Mouse (Mus musculus) left cerebral cortex, postnatal 25 days (tissue): Measurements from ENCODE around the gene Sema5a. TPM values are rescaled to one million over a fixed set of nuclear protein-coding genes. Genes with fewer than 3 reads are reported as not detected.

Source experiments
- DNase-seq, 2 experiments: peaks; one replicate each; pipeline ENCODE4 v3.0.0; 2022; ENCODE audit warnings: low spot score in 2 of 2, mixed read lengths in 1 of 2
- intact Hi-C: fragments of 180-260 bp; cut with DNase I; formaldehyde crosslinking; loops from one replicate; pipeline ENCODE4 v1.15.1; 2025
- total RNA-seq, 2 experiments: library from RNA; stranded (reverse); gene quantifications; 2 replicates each; pipeline ENCODE4 v1.2.3; 2021

The Sema5a gene
- total RNA-seq, 2 experiments from 2014 or later, result 22.7 to 28.7 TPM

- no peak for DNase-seq
- intact Hi-C loops, result no loop called here
Observed at GRCm38 (mm10) chr15:32337810-32338209, 93.2 kb downstream of the Sema5a start.

GRCm38 (mm10) chr15:32338721-32339290 is 94.2 kb downstream of the Sema5a start:
- intact Hi-C loops, result no loop called here
- no peak for DNase-seq

GRCm38 (mm10) chr15:32339426-32339825 is 94.8 kb downstream of the Sema5a start:
- DNase-seq, result no peak
- intact Hi-C loops, result no loop called here

- intact Hi-C loops, result no loop called here
Observed at GRCm38 (mm10) chr15:32341423-32341822, 96.8 kb downstream of the Sema5a start.

GRCm38 (mm10) chr15:32343544-32343943 is 98.9 kb downstream of the Sema5a start:
- intact Hi-C loops, result no loop called here
- DNase-seq, result no peak

More at GRCm38 (mm10) chr15:32341423-32341822, 96.8 kb downstream of the Sema5a start:
- DNase-seq, result no peak

GRCm38 (mm10) chr15:32347315-32347714 is 102.7 kb downstream of the Sema5a start:
- DNase-seq, result no peak
- intact Hi-C loops, result no loop called here

- intact Hi-C loops, result no loop called here
- no peak for DNase-seq
Observed at GRCm38 (mm10) chr15:32349276-32349675, 104.7 kb downstream of the Sema5a start.

GRCm38 (mm10) chr15:32352995-32353394 is 108.4 kb downstream of the Sema5a start:
- intact Hi-C loops, result no loop called here
- no peak for DNase-seq

GRCm38 (mm10) chr15:32353513-32353912 is 108.9 kb downstream of the Sema5a start:
- intact Hi-C loops, result no loop called here
- no peak for DNase-seq

- intact Hi-C loops, result no loop called here
- no peak for DNase-seq
Observed at GRCm38 (mm10) chr15:32356805-32357204, 112.2 kb downstream of the Sema5a start.

GRCm38 (mm10) chr15:32367841-32368240 is 123.2 kb downstream of the Sema5a start:
- intact Hi-C loops, result no loop called here
- no peak for DNase-seq

- no peak for DNase-seq
- intact Hi-C loops, result no loop called here
Observed at GRCm38 (mm10) chr15:32370914-32371313, 126.3 kb downstream of the Sema5a start.

- intact Hi-C loops, result no loop called here
- DNase-seq, result no peak
Observed at GRCm38 (mm10) chr15:32371385-32371784, 126.8 kb downstream of the Sema5a start.

- intact Hi-C loops, result no loop called here
- no peak for DNase-seq
Observed at GRCm38 (mm10) chr15:32376326-32376725, 131.7 kb downstream of the Sema5a start.

GRCm38 (mm10) chr15:32377781-32378180 is 133.2 kb downstream of the Sema5a start:
- intact Hi-C loops, result no loop called here
- DNase-seq, result no peak

- intact Hi-C loops, result no loop called here
- DNase-seq, result no peak
Observed at GRCm38 (mm10) chr15:32380311-32380710, 135.7 kb downstream of the Sema5a start.

- DNase-seq, result no peak
- intact Hi-C loops, result no loop called here
Observed at GRCm38 (mm10) chr15:32382930-32383481, 138.4 kb downstream of the Sema5a start.

- intact Hi-C loops, result no loop called here
- DNase-seq, result no peak
Observed at GRCm38 (mm10) chr15:32396241-32396890, 151.8 kb downstream of the Sema5a start.

GRCm38 (mm10) chr15:32397064-32397463 is 152.5 kb downstream of the Sema5a start:
- no peak for DNase-seq
- intact Hi-C loops, result no loop called here

- intact Hi-C loops, result no loop called here
- DNase-seq, result no peak
Observed at GRCm38 (mm10) chr15:32398721-32399120, 154.1 kb downstream of the Sema5a start.

- intact Hi-C loops, result no loop called here
- no peak for DNase-seq
Observed at GRCm38 (mm10) chr15:32401909-32402527, 157.4 kb downstream of the Sema5a start.
